Mouse (Mus musculus): Measurements from ENCODE around the gene Tmem178.
"Not testable (repeated sequence)": the region's sequence is repeated elsewhere in the genome, so short reads cannot be mapped to it uniquely, and the experiment has no call there.

Tmem178 gene

GRCm38 (mm10) chr17:80943835-80944529 lies 450 bp upstream of the Tmem178 start:
- no peak for DNase-seq (ENCODE audit: extremely low read depth, insufficient read length, low spot score)

GRCm38 (mm10) chr17:80945510-80945909 lies 1.1 kb downstream of the Tmem178 start:
- not testable (repeated sequence) for DNase-seq (ENCODE audit: extremely low read depth, insufficient read length, low spot score)

- DNase-seq (ENCODE audit: extremely low read depth, insufficient read length, low spot score): no peak
These were observed 1.9 kb downstream of the Tmem178 start for GRCm38 (mm10) chr17:80946091-80946885.

- no peak for DNase-seq (ENCODE audit: extremely low read depth, insufficient read length, low spot score)
These were observed 2.9 kb downstream of the Tmem178 start for GRCm38 (mm10) chr17:80947075-80947960.

GRCm38 (mm10) chr17:80949382-80949781 lies 5.0 kb downstream of the Tmem178 start:
- no peak for DNase-seq (ENCODE audit: extremely low read depth, insufficient read length, low spot score)

- no peak for DNase-seq (ENCODE audit: extremely low read depth, insufficient read length, low spot score)
These were observed 5.5 kb downstream of the Tmem178 start for GRCm38 (mm10) chr17:80949895-80950294.

- DNase-seq (ENCODE audit: extremely low read depth, insufficient read length, low spot score): no peak
These were observed 7.9 kb downstream of the Tmem178 start for GRCm38 (mm10) chr17:80952305-80952704.

- no peak for DNase-seq (ENCODE audit: extremely low read depth, insufficient read length, low spot score)
These were observed 11.0 kb downstream of the Tmem178 start for GRCm38 (mm10) chr17:80955415-80955814.

GRCm38 (mm10) chr17:80955998-80956811 lies 11.8 kb downstream of the Tmem178 start:
- no peak for DNase-seq (ENCODE audit: extremely low read depth, insufficient read length, low spot score)

- DNase-seq (ENCODE audit: extremely low read depth, insufficient read length, low spot score): no peak
These were observed 13.9 kb downstream of the Tmem178 start for GRCm38 (mm10) chr17:80958332-80958731.

GRCm38 (mm10) chr17:80959840-80960239 lies 15.4 kb downstream of the Tmem178 start:
- no peak for DNase-seq (ENCODE audit: extremely low read depth, insufficient read length, low spot score)

GRCm38 (mm10) chr17:80967475-80967874 lies 23.0 kb downstream of the Tmem178 start:
- DNase-seq (ENCODE audit: extremely low read depth, insufficient read length, low spot score): no peak

GRCm38 (mm10) chr17:80969643-80970619 lies 25.5 kb downstream of the Tmem178 start:
- DNase-seq (ENCODE audit: extremely low read depth, insufficient read length, low spot score): no peak

GRCm38 (mm10) chr17:80970716-80971115 lies 26.3 kb downstream of the Tmem178 start:
- no peak for DNase-seq (ENCODE audit: extremely low read depth, insufficient read length, low spot score)

GRCm38 (mm10) chr17:80972891-80973290 lies 28.5 kb downstream of the Tmem178 start:
- no peak for DNase-seq (ENCODE audit: extremely low read depth, insufficient read length, low spot score)

GRCm38 (mm10) chr17:80977245-80977644 lies 32.8 kb downstream of the Tmem178 start:
- DNase-seq (ENCODE audit: extremely low read depth, insufficient read length, low spot score): no peak

GRCm38 (mm10) chr17:80980096-80980495 lies 35.7 kb downstream of the Tmem178 start:
- DNase-seq (ENCODE audit: extremely low read depth, insufficient read length, low spot score): no peak

GRCm38 (mm10) chr17:80981721-80982411 lies 37.4 kb downstream of the Tmem178 start:
- no peak for DNase-seq (ENCODE audit: extremely low read depth, insufficient read length, low spot score)
